Mouse (Mus musculus) liver, embryonic 16.5 days (tissue): ENCODE results near the gene Elmod2. TPM values are rescaled to one million over a fixed set of nuclear protein-coding genes. Genes with fewer than 3 reads are reported as not detected.

Source experiments
- ATAC-seq: fragments of 200-750 bp; cut with Nextera tagmentation; 2 replicates; pipeline ENCODE4 v1.8.0; 2017; ENCODE audit warnings: low read depth, mild to moderate bottlenecking, moderate number of reproducible peaks, moderate library complexity
- H3K27ac ChIP-seq: fragments of 300-500 bp; sonication (generic); 2 replicates; pipeline ENCODE4 v1.5.1; 2014; ENCODE audit warnings: mild to moderate bottlenecking, low read length
- H3K27me3 ChIP-seq: fragments of 300-500 bp; sonication (generic); 2 replicates; pipeline ENCODE4 v1.6.1; 2014; ENCODE audit warnings: low read depth, low read length, mixed read lengths; ENCODE audit not compliant: control insufficient read depth, insufficient read depth
- H3K36me3 ChIP-seq: fragments of 300-500 bp; sonication (generic); 2 replicates; pipeline ENCODE4 v1.6.1; 2014; ENCODE audit warnings: mild to moderate bottlenecking; ENCODE audit not compliant: control insufficient read depth, insufficient read depth
- H3K4me1 ChIP-seq: fragments of 300-500 bp; sonication (generic); 2 replicates; pipeline ENCODE4 v1.6.1; 2014; ENCODE audit warnings: low read depth, low read length, mixed read lengths; ENCODE audit not compliant: control insufficient read depth
- H3K4me2 ChIP-seq: fragments of 300-500 bp; sonication (generic); 2 replicates; pipeline ENCODE4 v1.6.1; 2014; ENCODE audit warnings: low read depth, low read length, mixed read lengths
- H3K4me3 ChIP-seq: fragments of 300-500 bp; sonication (generic); 2 replicates; pipeline ENCODE4 v1.5.1; 2014; ENCODE audit warnings: low read depth, mild to moderate bottlenecking, low read length
- H3K9ac ChIP-seq: fragments of 300-500 bp; sonication (generic); 2 replicates; pipeline ENCODE4 v1.6.1; 2014; ENCODE audit warnings: low read depth, low read length
- H3K9me3 ChIP-seq: fragments of 300-500 bp; sonication (generic); replicated peaks from 2 replicates; pipeline ENCODE4 v1.6.1; 2016; ENCODE audit warnings: low read length; ENCODE audit not compliant: control insufficient read depth
- WGBS: fragments of 180-500 bp; shearing (Covaris S2); extraction: QIAGEN DNeasy Blood & Tissue Kit; methylation state at CpG from one replicate; pipeline ENCODE4 v1.1.7; 2014; ENCODE audit not compliant: insufficient replicate concordance; 5-methylcytosine and 5-hydroxymethylcytosine counted together
- polyA plus RNA-seq: library from polyadenylated mRNA; unstranded; fragments of >200 nt; fragmentation: Nextera tagmentation; extraction: Ambion mirVana; gene quantifications from 2 replicates; pipeline ENCODE4 v1.2.1, GENCODE M21; 2015

Elmod2 gene
- polyA plus RNA-seq, 1 experiment from 2014 or later: 5.8 TPM

- H3K4me2 ChIP-seq: no peak overlapping the region
- H3K9me3 ChIP-seq: no peaks in the 10 kb centered on the region
- no peaks in the 10 kb centered on the region for H3K4me1 ChIP-seq
- no peak for ATAC-seq
- no peaks in the 10 kb centered on the region for H3K27me3 ChIP-seq
- no peak overlapping the region for H3K27ac ChIP-seq
- H3K36me3 ChIP-seq: no peaks in the 10 kb centered on the region
- no peak overlapping the region for H3K9ac ChIP-seq
- WGBS: 33% methylated on average over 1 of the region's 1 CpGs
- H3K4me3 ChIP-seq: no peak overlapping the region
Measured at GRCm38 (mm10) chr8:83300135-83300534, 32.2 kb downstream of the Elmod2 start.

GRCm38 (mm10) chr8:83297375-83297774 is 34.9 kb downstream of the Elmod2 start:
- no peak overlapping the region for H3K4me3 ChIP-seq
- no peaks in the 10 kb centered on the region for H3K36me3 ChIP-seq
- ATAC-seq: no peak
- H3K9me3 ChIP-seq: no peaks in the 10 kb centered on the region
- H3K27me3 ChIP-seq: no peaks in the 10 kb centered on the region
- no peak overlapping the region for H3K27ac ChIP-seq
- WGBS: 35% methylated on average over 4 of the region's 4 CpGs
- no peaks in the 10 kb centered on the region for H3K4me1 ChIP-seq
- no peak overlapping the region for H3K9ac ChIP-seq
- H3K4me2 ChIP-seq: no peak overlapping the region

DNA sequence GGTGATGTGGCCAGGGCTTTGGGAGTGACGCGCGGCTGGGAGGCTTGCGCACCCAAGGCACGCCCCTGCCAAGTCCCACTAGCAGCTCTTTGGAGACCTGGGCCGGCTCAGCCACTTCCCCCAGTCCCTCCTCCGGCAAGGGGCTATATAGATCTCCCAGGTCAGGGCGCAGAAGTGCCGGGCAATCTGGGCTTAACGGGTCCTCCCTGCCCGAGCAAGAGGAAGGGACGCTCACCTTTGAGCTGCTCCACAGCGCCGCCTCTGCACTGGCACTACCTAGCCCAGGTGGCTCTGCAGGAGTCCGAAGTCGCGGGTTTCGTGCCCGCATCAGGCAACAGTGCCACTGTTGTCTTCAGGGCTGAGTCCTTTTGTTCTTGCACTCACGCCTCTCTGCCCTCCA is 42.1 kb downstream of the Elmod2 start, which contains the start of gene Ucp1:
Gene Ucp1 (plus strand): TSS at position 177 of the 400 bp plus-strand sequence.
- Histone ChIP-seq H3K4me3 (no peak within 1 kb of the TSS), H3K4me1 (no peaks in the 10 kb centered on the region), H3K4me2 (no peak within 1 kb of the TSS), H3K27me3 (peaks cover 17% of the 10 kb centered on the region), H3K36me3 (no peaks in the 10 kb centered on the region), H3K9me3 (no peaks in the 10 kb centered on the region), H3K27ac (no peak within 1 kb of the TSS), H3K9ac (no peak within 1 kb of the TSS)
- 3% methylated on average over 20 of the region's 20 CpGs for WGBS
- no peak; the same call in 1 of the 2 replicates for ATAC-seq

DNA sequence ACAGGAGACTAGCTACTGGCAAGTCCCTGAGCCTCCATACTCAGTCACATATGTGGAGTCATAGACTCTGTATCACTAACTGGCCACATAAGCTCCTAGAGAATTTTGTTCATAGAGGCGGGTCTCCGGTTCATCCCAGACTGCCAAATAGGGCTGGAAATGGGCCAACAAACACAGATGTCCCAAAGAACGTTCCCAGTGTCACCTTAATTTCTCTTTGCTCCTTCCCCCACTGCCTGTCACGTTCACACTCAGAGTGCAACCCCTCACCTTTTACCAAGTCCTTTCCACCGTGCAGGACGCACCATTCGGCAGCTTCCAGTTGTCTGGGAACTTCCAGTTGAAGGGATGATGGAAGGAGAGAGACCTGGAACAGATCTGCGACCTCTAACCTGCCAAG is 46.9 kb downstream of the Elmod2 start:
- Histone ChIP-seq H3K9me3 (no peaks in the 10 kb centered on the region), H3K4me3 (no peak overlapping the region), H3K36me3 (no peaks in the 10 kb centered on the region), H3K27ac (no peak overlapping the region), H3K4me1 (no peaks in the 10 kb centered on the region), H3K27me3 (peaks cover 15% of the 10 kb centered on the region), H3K9ac (no peak overlapping the region), H3K4me2 (no peak overlapping the region)
- WGBS: 54% methylated on average over 8 of the region's 8 CpGs
- no peak for ATAC-seq

DNA sequence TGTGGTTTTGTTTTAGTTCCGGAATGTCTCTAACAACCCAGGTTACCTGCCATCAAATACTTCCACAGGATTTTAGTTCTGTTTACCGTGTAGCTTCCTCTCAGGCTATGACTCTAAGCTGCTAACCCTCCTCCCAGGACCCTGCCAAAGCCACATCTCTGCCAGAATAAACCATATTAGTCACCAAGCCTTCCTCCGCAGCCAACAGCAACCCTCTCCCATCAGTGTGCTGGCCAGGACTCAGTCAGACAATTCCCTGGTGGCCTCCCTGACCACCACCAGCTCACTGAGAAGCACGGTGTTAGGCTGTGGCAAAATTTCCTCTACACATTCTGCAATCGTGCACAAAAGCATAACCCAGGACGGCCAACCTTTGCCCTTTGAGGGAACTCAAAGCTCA is 53.9 kb downstream of the Elmod2 start:
- Histone ChIP-seq H3K4me3 (no peak overlapping the region), H3K36me3 (no peaks in the 10 kb centered on the region), H3K9me3 (no peaks in the 10 kb centered on the region), H3K4me1 (no peaks in the 10 kb centered on the region), H3K9ac (no peak overlapping the region), H3K4me2 (no peak overlapping the region), H3K27me3 (no peaks in the 10 kb centered on the region), H3K27ac (no peak overlapping the region)
- 69% methylated on average over 6 of the region's 6 CpGs for WGBS
- ATAC-seq: no peak

GRCm38 (mm10) chr8:83274470-83274869 is 57.8 kb downstream of the Elmod2 start:
- Histone ChIP-seq H3K4me3 (no peak overlapping the region), H3K9ac (no peak overlapping the region), H3K27me3 (no peaks in the 10 kb centered on the region), H3K4me2 (no peak overlapping the region), H3K36me3 (no peaks in the 10 kb centered on the region), H3K27ac (no peak overlapping the region), H3K4me1 (no peaks in the 10 kb centered on the region), H3K9me3 (no peaks in the 10 kb centered on the region)
- ATAC-seq: no peak
- 60% methylated on average over 11 of the region's 11 CpGs for WGBS

DNA sequence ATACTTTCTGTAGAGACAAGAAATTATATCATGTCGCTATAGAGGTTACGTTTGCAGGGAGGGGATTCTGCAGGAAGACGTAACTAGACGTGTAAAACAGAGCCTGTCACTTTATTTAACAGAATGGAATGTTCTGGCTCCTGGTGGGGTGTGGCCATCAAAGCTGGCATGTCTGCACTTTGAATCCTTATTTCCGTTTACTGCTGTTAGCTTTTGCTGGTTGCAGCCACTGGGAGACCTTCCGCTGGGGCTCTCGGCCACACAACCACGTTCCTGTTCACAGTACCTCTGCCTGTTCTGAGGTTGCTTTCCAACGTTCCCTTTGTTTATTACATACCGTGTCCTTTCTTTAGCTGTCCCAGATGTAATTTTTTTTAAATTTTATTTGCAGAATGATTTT is 59.8 kb downstream of the Elmod2 start:
- no peak overlapping the region for H3K27ac ChIP-seq
- H3K9ac ChIP-seq: no peak overlapping the region
- no peaks in the 10 kb centered on the region for H3K27me3 ChIP-seq
- H3K4me1 ChIP-seq: no peaks in the 10 kb centered on the region
- H3K4me2 ChIP-seq: no peak overlapping the region
- H3K9me3 ChIP-seq: no peaks in the 10 kb centered on the region
- WGBS: 67% methylated on average over 10 of the region's 10 CpGs
- no peak overlapping the region for H3K4me3 ChIP-seq
- ATAC-seq: no peak
- no peaks in the 10 kb centered on the region for H3K36me3 ChIP-seq

DNA sequence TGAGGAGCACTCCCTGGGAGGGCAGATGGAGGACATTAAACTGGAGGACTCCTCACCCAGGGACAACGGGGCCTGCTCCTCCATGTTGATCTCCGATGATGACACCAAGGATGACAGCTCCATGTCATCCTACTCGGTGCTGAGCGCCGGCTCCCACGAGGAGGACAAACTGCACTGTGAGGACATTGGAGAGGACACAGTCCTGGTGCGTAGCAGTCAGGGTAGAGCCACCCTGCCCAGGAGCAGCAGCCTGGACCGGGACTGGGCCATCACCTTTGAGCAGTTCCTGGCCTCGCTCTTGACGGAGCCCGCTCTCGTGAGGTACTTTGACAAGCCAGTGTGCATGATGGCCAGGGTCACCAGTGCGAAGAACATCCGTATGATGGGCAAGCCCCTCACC is 61.1 kb downstream of the Elmod2 start:
- ATAC-seq: no peak
- WGBS: 77% methylated on average over 14 of the region's 14 CpGs

More for the DNA sequence above, 61.1 kb downstream of the Elmod2 start:
- no peaks in the 10 kb centered on the region for H3K4me1 ChIP-seq
- no peaks in the 10 kb centered on the region for H3K9me3 ChIP-seq
- H3K27ac ChIP-seq: no peak overlapping the region
- H3K4me2 ChIP-seq: no peak overlapping the region
- H3K27me3 ChIP-seq: no peaks in the 10 kb centered on the region
- no peak overlapping the region for H3K9ac ChIP-seq
- H3K36me3 ChIP-seq: no peaks in the 10 kb centered on the region
- no peak overlapping the region for H3K4me3 ChIP-seq
